Mouse (Mus musculus) lung, postnatal 0 days (tissue): ENCODE data around the gene Erc1. TPM values are rescaled to one million over a fixed set of nuclear protein-coding genes. Genes with fewer than 3 reads are reported as not detected.

ENCODE experiments used
- ATAC-seq: fragments of 200-750 bp; cut with Nextera tagmentation; 2 replicates; pipeline ENCODE4 v1.8.0; 2017; ENCODE audit warnings: moderate library complexity
- DNase-seq: peaks from one replicate; pipeline ENCODE4 v3.0.0-alpha.2; 2016; ENCODE audit warnings: low spot score
- H3K27ac ChIP-seq: fragments of 300-500 bp; sonication (generic); 2 replicates; pipeline ENCODE4 v1.5.1; 2014; ENCODE audit warnings: antibody characterized with exemption, mild to moderate bottlenecking, low read length, mixed read lengths
- H3K27me3 ChIP-seq: fragments of 300-500 bp; sonication (generic); replicated peaks from 2 replicates; pipeline ENCODE4 v1.6.1; 2014; ENCODE audit warnings: low read length, mixed read lengths; ENCODE audit not compliant: insufficient read depth
- H3K36me3 ChIP-seq: fragments of 300-500 bp; sonication (generic); 2 replicates; pipeline ENCODE4 v1.6.1; 2014; ENCODE audit warnings: low read length, mixed read lengths; ENCODE audit not compliant: insufficient read depth
- H3K4me1 ChIP-seq: fragments of 300-500 bp; sonication (generic); 2 replicates; pipeline ENCODE4 v1.6.1; 2014; ENCODE audit warnings: antibody characterized with exemption, low read depth, low read length, mixed read lengths; ENCODE audit not compliant: insufficient read depth
- H3K4me2 ChIP-seq: fragments of 300-500 bp; sonication (generic); replicated peaks from 2 replicates; pipeline ENCODE4 v1.6.1; 2014; ENCODE audit warnings: low read depth, mild to moderate bottlenecking, low read length, moderate library complexity, mixed read lengths
- H3K4me3 ChIP-seq: fragments of 300-500 bp; sonication (generic); 2 replicates; pipeline ENCODE4 v1.5.1; 2014; ENCODE audit warnings: low read depth, low read length
- H3K9ac ChIP-seq: fragments of 300-500 bp; sonication (generic); replicated peaks from 2 replicates; pipeline ENCODE4 v1.6.1; 2014; ENCODE audit warnings: low read depth, mild to moderate bottlenecking
- H3K9me3 ChIP-seq: fragments of 300-500 bp; sonication (generic); 2 replicates; pipeline ENCODE4 v1.6.1; 2016; ENCODE audit warnings: low read length, mixed read lengths
- CTCF ChIP-seq: IDR thresholded peaks from 2 replicates; pipeline ENCODE4 v1.5.1; 2016; ENCODE audit warnings: antibody characterized with exemption, mild to moderate bottlenecking
- EP300 ChIP-seq: IDR thresholded peaks from 2 replicates; pipeline ENCODE4 v1.6.1; 2016; ENCODE audit warnings: antibody characterized with exemption, mild to moderate bottlenecking, control low read depth
- WGBS: fragments of 180-500 bp; shearing (Covaris S2); extraction: QIAGEN DNeasy Blood & Tissue Kit; methylation state at CpG from one replicate; pipeline ENCODE4 v1.1.7; 2014; 5-methylcytosine and 5-hydroxymethylcytosine counted together
- polyA plus RNA-seq: library from polyadenylated mRNA; unstranded; fragments of >200 nt; fragmentation: Nextera tagmentation; extraction: Ambion mirVana; gene quantifications from 2 replicates; pipeline ENCODE4 v1.2.1, GENCODE M21; 2015

Gene Erc1
- polyA plus RNA-seq, 1 experiment from 2014 or later = 9.9 TPM

- ATAC-seq (no peak), DNase-seq (peak; percentile 22)
- Histone ChIP-seq H3K36me3 (no peaks in the 10 kb centered on the region), H3K27ac (no peak overlapping the region), H3K4me3 (no peak overlapping the region), H3K9me3 (no peaks in the 10 kb centered on the region), H3K4me2 (no peak overlapping the region), H3K27me3 (no peaks in the 10 kb centered on the region), H3K9ac (no peak overlapping the region), H3K4me1 (no peaks in the 10 kb centered on the region)
- no peak for TF ChIP-seq EP300
- peak; percentile 54 for TF ChIP-seq CTCF
- WGBS = 74% methylated on average over 2 of the region's 2 CpGs
Observed at GRCm38 (mm10) chr6:119758490-119758889, 89.5 kb downstream of the Erc1 start.

- 66% methylated on average over 5 of the region's 5 CpGs for WGBS
- TF ChIP-seq EP300 (no peak), CTCF (no peak)
- no peak overlapping the region for H3K27ac ChIP-seq
- DNase-seq = no peak
- H3K4me2 ChIP-seq = no peak overlapping the region
- no peak for ATAC-seq
- H3K4me3 ChIP-seq = no peak overlapping the region
- H3K4me1 ChIP-seq = no peaks in the 10 kb centered on the region
- H3K36me3 ChIP-seq = no peaks in the 10 kb centered on the region
- no peaks in the 10 kb centered on the region for H3K27me3 ChIP-seq
- H3K9ac ChIP-seq = no peak overlapping the region
- H3K9me3 ChIP-seq = no peaks in the 10 kb centered on the region
Observed at GRCm38 (mm10) chr6:119757796-119758195, 90.2 kb downstream of the Erc1 start.

DNA sequence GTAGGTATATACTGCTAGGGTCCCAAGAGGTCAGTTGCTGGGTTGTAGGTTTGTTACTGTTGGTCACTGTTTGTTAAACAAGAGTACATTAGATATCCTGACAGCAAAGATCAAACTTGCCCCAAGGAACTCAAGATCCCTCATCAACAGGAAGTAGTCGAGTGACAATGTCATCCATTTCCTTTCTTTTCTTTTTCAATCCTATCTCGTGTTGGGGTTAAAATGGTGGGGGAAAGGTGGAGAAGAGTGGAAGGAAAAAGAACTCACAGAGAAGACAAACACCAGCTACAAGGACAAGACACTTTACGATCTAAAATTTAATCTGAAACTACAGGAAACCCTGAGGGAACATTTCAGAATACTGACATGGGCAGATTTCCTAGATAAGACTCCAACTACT, 92.1 kb downstream of the Erc1 start:
- Histone ChIP-seq H3K36me3 (0 out of 2 replicates have a peak, but pooled peaks cover 3% of the 10 kb centered on the region), H3K4me3 (no peak overlapping the region), H3K4me2 (no peak overlapping the region), H3K9me3 (no peaks in the 10 kb centered on the region), H3K27ac (no peak overlapping the region), H3K27me3 (no peaks in the 10 kb centered on the region), H3K4me1 (no peaks in the 10 kb centered on the region), H3K9ac (no peak overlapping the region)
- no peak for TF ChIP-seq EP300
- no peak for TF ChIP-seq CTCF
- no peak for DNase-seq
- 53% methylated on average over 3 of the region's 3 CpGs for WGBS
- no peak for ATAC-seq

DNA sequence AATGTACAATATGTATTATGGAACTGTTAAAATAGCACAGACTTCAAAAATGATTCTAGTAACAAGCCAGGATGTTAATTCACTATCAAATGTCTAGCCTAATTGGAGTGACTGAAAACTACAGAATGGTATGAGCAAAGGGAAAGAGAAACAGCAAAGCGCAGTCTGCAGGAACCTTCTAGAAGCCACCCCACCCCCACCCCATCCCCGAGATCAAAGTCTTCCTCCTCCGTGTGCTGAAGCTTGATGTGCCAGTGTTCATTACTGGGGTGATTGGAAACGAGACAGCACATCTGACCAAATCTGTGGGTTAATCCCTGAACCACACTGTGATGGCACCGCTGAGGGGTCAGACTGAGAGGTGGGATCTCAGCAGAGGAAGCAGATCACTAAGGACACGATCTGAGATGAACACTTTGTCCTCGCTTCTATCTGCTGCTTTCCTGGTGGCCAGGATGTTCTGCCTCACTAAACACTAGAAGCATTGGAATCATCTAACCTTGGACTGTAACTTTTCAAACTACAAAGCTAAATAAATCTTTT, 98.8 kb downstream of the Erc1 start:
- no peaks in the 10 kb centered on the region for H3K4me1 ChIP-seq
- no peaks in the 10 kb centered on the region for H3K27me3 ChIP-seq
- 90% methylated on average over 7 of the region's 7 CpGs for WGBS
- peaks cover 4% of the 10 kb centered on the region; the same call in 1 of the 2 replicates for H3K36me3 ChIP-seq
- TF ChIP-seq CTCF (no peak), EP300 (no peak)
- H3K4me3 ChIP-seq = no peak overlapping the region
- no peak for DNase-seq
- no peak overlapping the region for H3K27ac ChIP-seq
- H3K9ac ChIP-seq = no peak overlapping the region
- H3K9me3 ChIP-seq = no peaks in the 10 kb centered on the region
- no peak overlapping the region for H3K4me2 ChIP-seq
- ATAC-seq = no peak

- ATAC-seq = no peak
- H3K4me3 ChIP-seq = no peak overlapping the region
- H3K27me3 ChIP-seq = no peaks in the 10 kb centered on the region
- TF ChIP-seq EP300 (no peak), CTCF (peak; percentile 21; the same call in 1 of the 2 replicates)
- no peak overlapping the region for H3K27ac ChIP-seq
- no peak for DNase-seq
- no peak overlapping the region for H3K4me2 ChIP-seq
- 80% methylated on average over 2 of the region's 2 CpGs for WGBS
- H3K9me3 ChIP-seq = no peaks in the 10 kb centered on the region
- H3K36me3 ChIP-seq = no peaks in the 10 kb centered on the region
- no peak overlapping the region for H3K9ac ChIP-seq
- H3K4me1 ChIP-seq = no peaks in the 10 kb centered on the region
Observed at GRCm38 (mm10) chr6:119741861-119742260, 106.1 kb downstream of the Erc1 start.

DNA sequence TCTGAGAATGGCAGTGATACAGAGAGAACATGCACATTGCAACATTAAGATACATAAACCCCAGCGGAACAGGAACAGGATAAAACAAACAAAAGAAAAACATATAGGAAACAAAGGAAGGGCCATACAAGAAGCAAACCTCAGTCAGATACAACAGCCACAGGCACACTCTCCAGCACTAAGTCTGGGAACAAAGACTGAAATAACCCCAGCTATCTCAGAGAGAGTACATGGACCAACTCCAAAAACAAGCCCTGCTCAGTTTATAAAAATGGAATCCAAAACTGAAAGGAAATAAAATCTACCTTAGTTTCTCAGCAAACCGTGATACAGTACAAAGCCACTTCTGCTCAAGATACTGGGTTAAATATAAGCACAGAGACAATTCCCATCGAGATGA, 107.4 kb downstream of the Erc1 start:
- WGBS = 74% methylated on average over 3 of the region's 3 CpGs
- no peak for ATAC-seq
- no peaks in the 10 kb centered on the region for H3K27me3 ChIP-seq

More for the DNA sequence above, 107.4 kb downstream of the Erc1 start:
- no peaks in the 10 kb centered on the region for H3K9me3 ChIP-seq
- no peak overlapping the region for H3K27ac ChIP-seq
- no peak for DNase-seq
- H3K4me1 ChIP-seq = no peaks in the 10 kb centered on the region
- TF ChIP-seq EP300 (no peak), CTCF (no peak)
- no peak overlapping the region for H3K9ac ChIP-seq
- H3K4me3 ChIP-seq = no peak overlapping the region
- H3K4me2 ChIP-seq = no peak overlapping the region
- H3K36me3 ChIP-seq = no peaks in the 10 kb centered on the region
